Comparison of ENCODE assay signal across 8 mouse cellular contexts in the genomic region with DNA sequence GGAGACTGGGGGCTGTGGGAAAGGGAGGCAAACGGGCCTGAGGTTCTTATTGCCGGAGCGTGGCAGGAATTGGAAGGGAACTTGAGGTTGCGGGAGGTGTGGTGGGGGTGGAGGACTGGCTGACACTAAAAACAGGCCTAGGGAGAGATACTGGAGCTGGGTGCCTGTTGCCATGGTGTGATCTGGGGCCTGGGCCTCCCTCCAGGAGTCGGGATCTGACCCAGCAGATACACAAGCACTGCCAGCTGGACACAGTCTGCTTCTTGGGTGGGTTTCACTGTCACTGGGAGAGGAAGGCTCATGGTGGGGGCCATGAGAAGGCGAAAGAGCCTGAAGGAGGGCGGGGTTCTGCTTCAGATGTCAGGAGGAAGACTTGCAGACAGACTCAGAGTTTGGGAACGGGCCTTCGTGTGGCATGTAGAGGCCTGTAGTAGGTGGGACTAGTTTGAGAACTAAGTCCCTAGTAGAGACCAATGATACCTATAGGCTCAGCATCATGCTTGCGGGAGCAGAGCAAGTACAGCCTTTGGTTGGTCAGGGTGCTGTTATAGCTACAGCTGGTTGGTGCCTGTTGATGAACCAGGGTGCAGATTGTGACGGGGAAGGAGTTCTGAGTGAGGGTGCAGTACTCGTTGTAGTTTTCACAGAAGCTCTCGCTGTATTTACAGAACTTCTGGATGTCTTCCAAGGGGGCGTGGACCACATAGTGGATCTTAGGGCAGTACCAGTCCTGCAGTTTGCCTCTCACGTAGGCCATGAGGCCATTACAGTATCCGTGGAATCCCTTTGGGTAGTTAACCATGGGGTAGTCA. TPM values are rescaled to one million over a fixed set of nuclear protein-coding genes. Genes with fewer than 3 reads are reported as not detected.
DNase-seq lines count a peak whose midpoint lies in the region; ATAC-seq lines count a peak whose summit lies in the region.
"Had no signal": no experiment of that assay in that cellular context is flagged by ENCODE, and none has a peak within 500 bp of the region (broad histone marks: within the 10 kb centered on the region; RNA-seq: fewer than 3 reads in every experiment).

No protein-coding gene starts in this region.

- H3K4me3 ChIP-seq in midbrain, embryonic 14.5 days (replicated peaks; ENCODE audit: low read depth, low read length) = no peak overlapping the region
- no peak overlapping the region for H3K4me3 ChIP-seq in midbrain, embryonic 10.5 days
- no peak overlapping the region for H3K4me3 ChIP-seq in intestine, embryonic 16.5 days (ENCODE audit: low read length)

- peak; percentile 58; the same call in 1 of the 2 replicates for ATAC-seq in midbrain, embryonic 14.5 days (ENCODE audit: low FRiP score, low TSS enrichment)
- ATAC-seq in intestine, embryonic 16.5 days = peak; percentile 84
- no peak for ATAC-seq in monocyte, adult 5-6 weeks (replicated peaks; ENCODE audit: insufficient number of reproducible peaks, low FRiP score, low TSS enrichment, poor library complexity, severe bottlenecking)

- DNase-seq in midbrain, embryonic 14.5 days = peak; percentile 23
- DNase-seq in midbrain, embryonic 10.5 days (ENCODE audit: low spot score) = no peak
- DNase-seq in gastrocnemius, postnatal 25 days = peak; percentile 83
- DNase-seq in lung, postnatal 25 days (ENCODE audit: low spot score) = peak; percentile 53
- no peak for DNase-seq in natural killer cell, adult 2 months (ENCODE audit: low spot score in 2 of 2)

- no peaks in the 10 kb centered on the region for H3K36me3 ChIP-seq in midbrain, embryonic 14.5 days (ENCODE audit: control insufficient read depth, insufficient read depth, low read length)
- no peaks in the 10 kb centered on the region for H3K36me3 ChIP-seq in midbrain, embryonic 10.5 days
- H3K36me3 ChIP-seq in intestine, embryonic 16.5 days (ENCODE audit: control insufficient read depth, insufficient read depth, low read length) = no peaks in the 10 kb centered on the region

- no peak overlapping the region for H3K27ac ChIP-seq in midbrain, embryonic 14.5 days (replicated peaks; ENCODE audit: low read depth, low read length)
- H3K27ac ChIP-seq in midbrain, embryonic 10.5 days (replicated peaks) = no peak overlapping the region
- peak overlapping the region; percentile 73 for H3K27ac ChIP-seq in intestine, embryonic 16.5 days (ENCODE audit: low read length)

- H3K4me2 ChIP-seq in midbrain, embryonic 14.5 days (ENCODE audit: low read length) = no peak overlapping the region
- H3K4me2 ChIP-seq in intestine, embryonic 16.5 days (ENCODE audit: low read depth, low read length) = no peak overlapping the region

- H3K9ac ChIP-seq in midbrain, embryonic 14.5 days (replicated peaks; ENCODE audit: low read length) = no peak overlapping the region
- H3K9ac ChIP-seq in intestine, embryonic 16.5 days (ENCODE audit: low read depth, low read length) = no peak overlapping the region

- 86% methylated on average over 16 of the region's 16 CpGs for WGBS in midbrain, embryonic 14.5 days
- 88% methylated on average over 16 of the region's 16 CpGs for WGBS in midbrain, embryonic 10.5 days
- 59% methylated on average over 16 of the region's 16 CpGs for WGBS in intestine, embryonic 16.5 days

- H3K9me3 ChIP-seq in midbrain, embryonic 14.5 days (ENCODE audit: control insufficient read depth, low read length) = no peaks in the 10 kb centered on the region
- no peaks in the 10 kb centered on the region for H3K9me3 ChIP-seq in midbrain, embryonic 10.5 days (replicated peaks)
- H3K9me3 ChIP-seq in intestine, embryonic 16.5 days (ENCODE audit: control insufficient read depth, low read length) = no peaks in the 10 kb centered on the region

- no peaks in the 10 kb centered on the region for H3K4me1 ChIP-seq in midbrain, embryonic 14.5 days (ENCODE audit: control insufficient read depth, insufficient read depth, low read length)
- H3K4me1 ChIP-seq in midbrain, embryonic 10.5 days = no peaks in the 10 kb centered on the region
- peaks cover 11% of the 10 kb centered on the region for H3K4me1 ChIP-seq in intestine, embryonic 16.5 days (ENCODE audit: control insufficient read depth, insufficient read depth, low read length)

- no peaks in the 10 kb centered on the region for H3K27me3 ChIP-seq in midbrain, embryonic 14.5 days (ENCODE audit: control insufficient read depth, insufficient read depth, low read length)
- no peaks in the 10 kb centered on the region for H3K27me3 ChIP-seq in midbrain, embryonic 10.5 days (ENCODE audit: low read depth, poor library complexity, severe bottlenecking)
- no peaks in the 10 kb centered on the region for H3K27me3 ChIP-seq in intestine, embryonic 16.5 days (replicated peaks; ENCODE audit: control insufficient read depth, insufficient read depth, low read length)

RNA-seq across cellular contexts. Expression of gene Rnase13, which starts 0.6 kb away (rescaled TPM):
- not detected in 2 replicates for polyA plus RNA-seq in midbrain, embryonic 14.5 days (2014; fragmentation: Nextera tagmentation; extraction: Ambion mirVana)
- polyA plus RNA-seq in midbrain, embryonic 10.5 days (2016; fragmentation: Nextera tagmentation; extraction: Ambion mirVana) = not detected in 2 replicates
- total RNA-seq in gastrocnemius, postnatal 25 days (2021) = not detected
- not detected in 2 replicates for polyA plus RNA-seq in intestine, embryonic 16.5 days (2015; fragmentation: Nextera tagmentation; extraction: Ambion mirVana)
- total RNA-seq in monocyte, adult 5-6 weeks (2017) = not detected in 3 replicates
- polyA plus RNA-seq: neural tube, embryonic 11.5 days had no signal

RNA-seq across cellular contexts. Expression of gene Tppp2, which starts 3.7 kb away (rescaled TPM):
- polyA plus RNA-seq in midbrain, embryonic 14.5 days (2014; fragmentation: Nextera tagmentation; extraction: Ambion mirVana) = not detected in 2 replicates
- polyA plus RNA-seq in midbrain, embryonic 10.5 days (2016; fragmentation: Nextera tagmentation; extraction: Ambion mirVana) = not detected in 2 replicates
- 1 to 10 TPM in 1 of 2 experiments, under 1 TPM in 1; 0.62 to 1.1 TPM for total RNA-seq in gastrocnemius, postnatal 25 days (2021)
- not detected in 2 replicates for polyA plus RNA-seq in intestine, embryonic 16.5 days (2015; fragmentation: Nextera tagmentation; extraction: Ambion mirVana)
- total RNA-seq in monocyte, adult 5-6 weeks (2017) = 2.5 TPM in 1 of 3 replicates, not detected in the others
- polyA plus RNA-seq: neural tube, embryonic 11.5 days had no signal

RNA-seq across cellular contexts. Expression of gene Ndrg2, which starts 8.0 kb away (rescaled TPM):
- 98.7 and 128 TPM in 2 replicates for polyA plus RNA-seq in midbrain, embryonic 14.5 days (2014; fragmentation: Nextera tagmentation; extraction: Ambion mirVana)
- 8.4 and 11.1 TPM in 2 replicates for polyA plus RNA-seq in midbrain, embryonic 10.5 days (2016; fragmentation: Nextera tagmentation; extraction: Ambion mirVana)
- 1,000 to 10,000 TPM; 1,373 to 1,538 TPM for total RNA-seq in gastrocnemius, postnatal 25 days (2021)
- polyA plus RNA-seq in intestine, embryonic 16.5 days (2015; fragmentation: Nextera tagmentation; extraction: Ambion mirVana) = 62.1 and 64.2 TPM in 2 replicates
- total RNA-seq in monocyte, adult 5-6 weeks (2017) = 0.43 to 9.4 TPM (median 1.3 TPM) in 3 replicates

RNA-seq across cellular contexts. Expression of gene Slc39a2, which starts 29.3 kb away (rescaled TPM):
- 1.1 and 1.8 TPM in 2 replicates for polyA plus RNA-seq in midbrain, embryonic 14.5 days (2014; fragmentation: Nextera tagmentation; extraction: Ambion mirVana)
- 0.58 and 0.65 TPM in 2 replicates for polyA plus RNA-seq in midbrain, embryonic 10.5 days (2016; fragmentation: Nextera tagmentation; extraction: Ambion mirVana)
- total RNA-seq in gastrocnemius, postnatal 25 days (2021) = under 1 TPM; 0.46 to 0.54 TPM
- polyA plus RNA-seq in intestine, embryonic 16.5 days (2015; fragmentation: Nextera tagmentation; extraction: Ambion mirVana) = 1.3 TPM in 2 replicates
- not detected in 3 replicates for total RNA-seq in monocyte, adult 5-6 weeks (2017)

RNA-seq across cellular contexts. Expression of gene Mettl17, which starts 37.3 kb away (rescaled TPM):
- 85.2 and 85.6 TPM in 2 replicates for polyA plus RNA-seq in midbrain, embryonic 14.5 days (2014; fragmentation: Nextera tagmentation; extraction: Ambion mirVana)
- polyA plus RNA-seq in midbrain, embryonic 10.5 days (2016; fragmentation: Nextera tagmentation; extraction: Ambion mirVana) = 40.6 and 46.3 TPM in 2 replicates
- total RNA-seq in gastrocnemius, postnatal 25 days (2021) = 10 to 100 TPM in 1 of 2 experiments, 1 to 10 TPM in 1; 9.3 to 15.8 TPM
- polyA plus RNA-seq in intestine, embryonic 16.5 days (2015; fragmentation: Nextera tagmentation; extraction: Ambion mirVana) = 50.3 and 57.1 TPM in 2 replicates
- 16.1 to 24.4 TPM (median 21.4 TPM) in 3 replicates for total RNA-seq in monocyte, adult 5-6 weeks (2017)

Comparison
In these comparisons a context has a peak if more than half of its experiments do, and no peak if none do; other contexts are left out.
1. DNase-seq: peak in midbrain, embryonic 14.5 days (single experiment), gastrocnemius, postnatal 25 days (single experiment) and lung, postnatal 25 days (single experiment); none in midbrain, embryonic 10.5 days (single experiment) and natural killer cell, adult 2 months (0 of 2).